Mouse (Mus musculus) kidney, adult 9 months (tissue): ENCODE results near the gene Igfbp3.
A peak's percentile ranks its signal among the peaks of the same experiment; 100 is the strongest.

Experiments
- DNase-seq: peaks from one replicate; pipeline ENCODE4 v3.0.0; 2022

The Igfbp3 gene

DNA sequence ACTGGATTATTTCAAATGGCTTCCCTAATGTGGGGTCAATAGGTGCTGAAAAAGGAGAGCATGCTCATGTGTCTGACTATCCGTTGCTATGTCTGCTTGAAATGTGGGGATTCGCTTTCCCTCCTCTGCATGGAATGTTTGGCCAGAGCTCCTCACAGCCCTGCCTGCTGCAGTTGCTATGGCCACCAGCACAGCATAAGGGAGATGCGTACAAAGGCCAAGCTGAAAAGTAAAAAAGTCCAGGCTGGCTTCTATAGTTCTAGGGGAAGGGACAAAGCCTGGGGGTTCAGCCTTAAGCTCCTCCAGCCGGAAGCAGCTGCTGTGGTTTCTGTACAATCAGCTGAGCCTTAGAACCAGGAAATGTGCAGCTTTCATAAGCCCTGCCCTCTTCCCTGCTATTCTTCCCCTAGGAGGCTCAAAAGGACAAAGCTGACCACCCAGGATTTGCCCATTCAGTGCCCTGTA is 53.1 kb downstream of the Igfbp3 start:
- no peak for DNase-seq

DNA sequence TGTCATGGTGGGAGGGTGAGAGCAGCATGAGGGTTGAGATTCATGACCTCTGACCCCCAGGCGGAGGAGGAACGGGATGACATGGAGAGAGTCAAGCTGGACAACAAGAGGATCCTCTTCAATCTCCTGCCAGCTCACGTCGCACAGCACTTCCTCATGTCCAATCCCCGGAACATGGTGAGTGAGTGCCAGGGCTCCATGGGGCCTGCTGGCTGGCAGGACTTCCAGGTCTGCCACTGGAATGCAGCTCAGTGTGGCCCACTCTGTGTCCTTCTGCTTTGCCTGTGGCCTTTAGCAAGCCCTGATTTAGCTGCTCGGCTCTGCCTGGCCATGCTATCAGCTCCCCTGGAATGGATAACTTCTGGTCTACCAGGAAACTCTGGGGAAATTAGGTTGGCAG is 53.6 kb downstream of the Igfbp3 start:
- no peak for DNase-seq

DNA sequence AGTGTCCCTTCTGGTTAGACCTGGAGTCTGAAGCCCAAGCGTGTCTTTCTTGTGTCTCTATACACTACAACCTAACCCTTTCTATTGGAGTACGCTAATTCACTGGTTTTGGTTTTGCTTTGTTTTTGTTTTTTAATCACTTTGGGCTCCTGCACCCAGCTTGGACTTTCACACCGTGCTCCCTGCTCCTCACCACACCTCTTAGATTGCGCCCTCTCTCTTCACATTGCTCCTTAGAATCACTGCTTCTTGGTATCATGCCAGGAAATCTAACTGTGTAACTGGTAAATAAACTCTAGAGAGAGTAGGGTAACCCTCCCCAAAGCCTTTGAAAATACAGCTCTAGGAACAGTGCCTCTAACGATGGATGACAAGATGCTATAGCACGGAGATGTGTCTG is 55.5 kb downstream of the Igfbp3 start:
- DNase-seq = peak; percentile 67

DNA sequence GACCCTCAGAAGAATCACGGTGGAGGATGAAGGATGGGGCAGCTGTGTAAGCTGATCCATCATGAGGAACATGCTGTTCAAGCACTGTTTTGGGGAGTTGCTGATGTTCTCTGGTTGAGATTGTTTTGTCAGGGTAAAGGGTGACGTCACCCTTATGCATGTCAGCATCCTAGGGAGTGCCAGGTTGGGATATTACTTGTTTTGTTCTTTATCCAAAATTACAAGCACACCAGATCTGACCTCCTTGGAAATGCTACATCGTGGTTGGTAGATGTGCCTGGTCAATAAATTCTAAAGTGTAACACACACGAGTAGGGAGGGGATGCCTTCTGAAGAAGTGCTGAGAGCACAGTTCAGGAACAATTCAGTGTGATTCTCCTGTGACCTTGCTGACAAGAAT is 57.3 kb downstream of the Igfbp3 start:
- DNase-seq = no peak
